Mouse (Mus musculus): ENCODE data around the gene 1700003F12Rik. TPM values are rescaled to one million over a fixed set of nuclear protein-coding genes. Genes with fewer than 3 reads are reported as not detected.

Gene 1700003F12Rik
- 5.6 and 5.7 TPM in 2 replicates for polyA plus RNA-seq (2015; fragmentation: Nextera tagmentation; extraction: Ambion mirVana)

DNA sequence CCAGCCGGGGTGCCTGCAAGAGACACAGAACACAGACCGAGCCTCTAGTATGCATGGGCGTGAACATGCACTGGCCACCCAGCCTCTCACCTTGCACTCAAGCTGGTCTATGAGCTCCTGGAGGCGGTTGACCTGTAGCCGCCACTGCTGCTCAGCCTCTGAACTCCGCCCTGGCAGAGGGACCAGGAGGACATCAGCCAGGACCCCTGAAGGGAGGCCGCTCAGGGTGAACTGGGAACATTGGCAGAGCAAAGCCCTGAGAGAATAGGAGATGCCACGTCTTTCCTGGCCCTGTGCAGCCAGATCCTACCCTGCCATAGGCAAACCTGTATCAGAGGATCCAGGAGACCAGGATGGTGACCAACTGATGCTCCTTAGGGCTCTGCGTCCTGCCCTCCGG, at the start of gene 1700003F12Rik:
TSS of gene 1700003F12Rik (plus strand) at position 375 of the 400 bp plus-strand sequence.

DNA sequence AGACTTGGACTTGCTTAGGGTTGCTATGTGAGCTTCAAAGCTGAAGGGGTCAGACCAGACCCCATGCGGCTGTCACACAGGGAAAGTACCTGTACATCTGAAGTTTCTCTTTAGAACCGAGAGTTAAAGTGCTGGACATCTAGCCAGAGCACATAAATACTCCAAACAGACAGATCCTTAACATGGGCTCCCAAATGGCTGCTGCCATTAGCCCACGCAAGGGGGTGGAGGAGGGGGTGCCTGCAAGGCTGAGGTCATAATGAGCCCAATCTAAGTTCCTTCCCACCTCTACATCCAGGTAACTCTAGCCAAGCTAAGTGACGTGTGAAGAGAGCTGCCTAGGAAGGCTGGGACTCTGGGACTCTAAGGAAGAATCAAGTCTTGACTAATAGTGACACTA, 4.6 kb downstream of the 1700003F12Rik start, which contains the start of gene Actl10:
TSS of gene Actl10 (plus strand) at position 301 of the 400 bp plus-strand sequence.

DNA sequence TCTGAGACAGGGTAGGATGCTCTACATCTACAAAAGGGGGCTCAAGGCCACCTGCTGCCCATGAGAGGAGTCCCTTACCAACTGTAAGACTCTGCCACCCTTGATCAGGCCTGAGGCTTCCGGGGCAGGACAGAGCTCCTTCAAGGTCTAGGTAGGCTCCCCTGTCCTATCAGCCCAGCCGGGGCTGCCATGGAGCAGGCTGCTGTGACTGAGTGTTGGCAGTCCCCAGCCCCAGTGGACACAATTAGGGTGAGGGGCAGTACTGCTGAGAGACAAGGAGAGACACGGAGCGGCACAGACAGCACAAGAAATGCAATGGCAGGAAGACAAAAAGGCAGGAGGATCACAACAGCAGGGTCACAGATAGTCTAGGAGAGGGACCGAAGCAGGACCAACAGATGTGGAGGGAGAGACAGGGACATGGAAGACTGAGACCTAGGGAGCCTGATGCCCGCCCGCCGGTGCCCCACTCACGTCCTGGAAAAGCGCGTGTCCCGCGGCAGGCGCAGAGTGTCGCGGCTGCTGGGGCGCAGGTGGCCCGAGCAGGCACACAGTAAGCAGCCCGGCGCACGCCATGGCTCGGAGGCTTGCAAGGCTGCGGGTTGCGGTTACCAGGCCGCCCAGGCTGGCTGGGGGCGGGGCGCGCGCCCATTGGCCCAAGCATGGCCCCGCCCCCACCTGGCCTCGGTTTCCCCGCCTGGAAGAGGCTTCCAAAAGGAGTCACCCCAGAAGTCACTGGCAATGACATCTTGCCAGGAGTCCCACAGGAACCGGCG, 11.6 kb downstream of the 1700003F12Rik start, which contains the start of gene Necab3:
TSS of gene Necab3 (minus strand) at position 627 of the 776 bp plus-strand sequence.

GRCm38 (mm10) chr2:154569836-154570286, 23.0 kb downstream of the 1700003F12Rik start, which contains the start of gene E2f1:
Gene E2f1 (minus strand): TSS chr2:154569892.

Other genes with a start within 250 kb of the 1700003F12Rik start
- gene Bpifb9b, start 239.9 kb upstream of the 1700003F12Rik start, polyA plus RNA-seq (2015; fragmentation: Nextera tagmentation; extraction: Ambion mirVana) = not detected in 2 replicates
- gene Cdk5rap1, start 174.1 kb upstream of the 1700003F12Rik start, polyA plus RNA-seq (2015; fragmentation: Nextera tagmentation; extraction: Ambion mirVana) = 8.5 and 14.1 TPM in 2 replicates
- gene Snta1, start 139.0 kb upstream of the 1700003F12Rik start, polyA plus RNA-seq (2015; fragmentation: Nextera tagmentation; extraction: Ambion mirVana) = 25.7 and 27.5 TPM in 2 replicates
- 23.4 and 27.1 TPM in 2 replicates for gene Cbfa2t2, start 110.6 kb upstream of the 1700003F12Rik start, polyA plus RNA-seq (2015; fragmentation: Nextera tagmentation; extraction: Ambion mirVana)
- gene Actl10, start 4.7 kb downstream of the 1700003F12Rik start, polyA plus RNA-seq (2015; fragmentation: Nextera tagmentation; extraction: Ambion mirVana) = 0.15 and 0.17 TPM in 2 replicates
- gene Necab3, start 11.8 kb downstream of the 1700003F12Rik start, polyA plus RNA-seq (2015; fragmentation: Nextera tagmentation; extraction: Ambion mirVana) = 21.1 and 24.0 TPM in 2 replicates
- gene E2f1, start 22.8 kb downstream of the 1700003F12Rik start, polyA plus RNA-seq (2015; fragmentation: Nextera tagmentation; extraction: Ambion mirVana) = 3.9 and 5.0 TPM in 2 replicates
- 25.3 and 25.4 TPM in 2 replicates for gene Pxmp4, start 56.6 kb downstream of the 1700003F12Rik start, polyA plus RNA-seq (2015; fragmentation: Nextera tagmentation; extraction: Ambion mirVana)
- 1.8 and 2.4 TPM in 2 replicates for gene Zfp341, start 66.2 kb downstream of the 1700003F12Rik start, polyA plus RNA-seq (2015; fragmentation: Nextera tagmentation; extraction: Ambion mirVana)
- 0.80 TPM in 1 of 2 replicates, not detected in the other for gene 4930519P11Rik, start 66.4 kb downstream of the 1700003F12Rik start, polyA plus RNA-seq (2015; fragmentation: Nextera tagmentation; extraction: Ambion mirVana)
- 42.5 and 47.9 TPM in 2 replicates for gene Chmp4b, start 104.6 kb downstream of the 1700003F12Rik start, polyA plus RNA-seq (2015; fragmentation: Nextera tagmentation; extraction: Ambion mirVana)
- gene Gm14214, start 222.9 kb downstream of the 1700003F12Rik start, polyA plus RNA-seq (2015; fragmentation: Nextera tagmentation; extraction: Ambion mirVana) = not detected in 2 replicates
- 19.6 and 20.1 TPM in 2 replicates for gene Raly, start 244.0 kb downstream of the 1700003F12Rik start, polyA plus RNA-seq (2015; fragmentation: Nextera tagmentation; extraction: Ambion mirVana)
- gene a, start 244.3 kb downstream of the 1700003F12Rik start, polyA plus RNA-seq (2015; fragmentation: Nextera tagmentation; extraction: Ambion mirVana) = 0.51 and 0.57 TPM in 2 replicates

Data from neural tube, postnatal 0 days (tissue).